Mouse (Mus musculus) monocyte, adult 2 months (primary cell): ENCODE measurements around the gene Grm8.
"Not testable (repeated sequence)": the region's sequence is repeated elsewhere in the genome, so short reads cannot be mapped to it uniquely, and the experiment has no call there.

ENCODE experiments used
- DNase-seq, 2 experiments: peaks; one replicate each; pipeline ENCODE4 v3.0.0; 2022; ENCODE audit warnings: low spot score in 2 of 2, low read depth in 1 of 2

Gene Grm8

DNA sequence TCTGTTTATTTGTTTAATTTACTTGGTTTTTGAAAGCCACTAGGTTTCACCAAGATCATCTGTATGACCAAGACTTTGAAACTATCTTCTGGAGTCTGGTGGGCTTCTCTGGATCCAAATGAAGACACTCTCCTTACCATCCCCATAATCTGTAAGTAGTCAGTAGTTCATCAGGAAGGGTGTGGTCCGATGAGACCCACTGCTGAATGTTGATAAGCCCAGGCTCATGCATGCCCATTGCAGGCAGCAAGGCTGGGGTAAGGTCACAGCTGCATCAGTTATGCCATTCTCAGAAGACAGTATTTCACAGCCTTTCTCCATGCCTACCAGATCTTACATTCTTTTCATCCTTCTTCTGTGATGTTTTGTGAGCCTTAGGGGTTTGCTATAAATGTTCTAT is 247.1 kb downstream of the Grm8 start:
- no peak for DNase-seq

DNA sequence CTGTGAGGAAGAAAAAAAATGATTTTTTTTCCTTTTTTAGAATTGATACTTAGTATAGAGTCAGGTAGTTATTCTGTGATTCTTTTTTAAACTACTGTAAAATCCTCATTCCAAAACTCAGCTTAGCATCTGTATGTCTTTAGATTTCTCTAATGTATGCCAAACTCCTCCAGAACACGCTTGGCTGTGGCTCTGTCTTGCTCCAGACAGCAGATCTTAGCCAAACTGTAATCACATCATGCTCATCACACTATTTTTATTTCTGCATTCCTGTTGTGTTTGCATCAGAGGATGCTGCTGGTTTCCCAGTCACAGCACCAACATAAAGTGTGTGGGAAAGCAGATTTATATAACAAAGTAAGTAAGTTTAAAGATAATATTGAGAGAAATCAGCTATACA is 249.2 kb downstream of the Grm8 start:
- no peak for DNase-seq

DNA sequence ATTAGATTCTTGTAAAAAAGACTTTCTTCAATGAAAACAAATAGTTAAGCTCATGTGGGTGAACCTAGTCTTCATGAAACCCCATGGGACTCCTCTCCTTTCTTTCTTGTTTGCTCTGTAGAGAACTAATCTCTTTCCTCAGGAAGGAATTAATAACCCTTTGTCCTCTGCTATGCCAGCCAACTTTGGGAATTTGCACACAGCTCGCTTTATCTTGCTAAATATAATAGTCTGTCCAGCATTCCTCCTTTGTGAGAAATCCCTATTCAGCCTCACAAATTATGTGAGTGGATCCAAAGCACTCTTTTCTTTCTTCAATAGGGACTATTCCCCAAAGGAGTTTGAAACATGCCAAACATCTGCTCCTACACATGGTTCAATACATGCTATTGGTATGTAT is 285.3 kb downstream of the Grm8 start:
- no peak for DNase-seq

DNA sequence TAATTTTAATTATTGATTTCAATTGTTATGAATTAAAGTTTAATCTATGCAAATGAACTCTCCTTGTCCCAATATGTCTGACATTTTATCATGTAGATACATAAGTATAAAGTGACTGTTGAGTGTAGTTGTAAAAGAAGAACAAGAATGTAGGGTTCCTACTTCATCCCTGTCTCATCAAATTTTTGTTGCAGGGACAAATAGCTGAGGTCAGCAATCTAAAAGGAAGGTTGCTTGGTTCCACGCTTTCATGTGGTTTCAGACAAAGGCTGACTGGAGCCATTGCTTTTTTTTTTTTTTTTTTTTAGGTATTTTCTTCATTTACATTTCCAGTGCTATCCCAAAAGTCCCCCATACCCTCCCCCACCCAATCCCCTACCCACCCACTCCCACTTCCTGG is 298.8 kb downstream of the Grm8 start:
- no peak for DNase-seq

DNA sequence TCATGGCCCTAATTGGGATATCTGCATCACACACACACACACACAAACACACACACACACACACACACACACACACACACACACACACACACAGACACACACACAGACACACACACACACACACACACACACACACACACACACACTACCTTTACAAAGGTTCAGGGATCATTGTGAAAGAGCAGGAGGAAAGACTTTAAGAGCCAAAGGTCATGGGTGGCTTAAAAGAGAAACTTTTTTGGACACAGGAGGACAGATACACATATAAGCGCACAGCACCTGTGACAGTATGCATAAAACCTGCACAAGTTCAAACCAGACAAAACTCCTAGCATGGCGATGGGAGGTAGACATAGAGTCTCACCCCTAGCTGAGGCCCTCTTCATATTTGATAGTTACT is 315.2 kb downstream of the Grm8 start:
- not testable (repeated sequence) for DNase-seq

DNA sequence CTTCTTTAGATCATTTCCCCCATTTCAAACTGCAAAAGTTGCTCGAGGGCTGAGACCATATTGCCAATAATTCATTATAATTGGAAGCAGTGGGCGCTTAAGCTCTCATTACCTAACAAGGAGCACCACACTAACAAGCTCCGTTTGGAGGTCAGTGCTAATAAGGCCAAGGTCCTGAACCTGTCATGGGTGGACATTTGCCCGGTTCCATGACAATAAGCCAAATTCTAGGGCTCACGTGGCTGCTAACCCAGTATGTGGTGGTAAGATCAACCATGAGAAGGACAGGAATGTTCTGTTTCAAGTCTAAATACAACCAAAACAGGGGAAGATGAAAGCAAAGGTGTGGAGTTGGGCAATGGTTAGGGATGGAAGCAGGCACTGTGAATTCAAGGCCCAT is 322.2 kb downstream of the Grm8 start:
- no peak for DNase-seq

DNA sequence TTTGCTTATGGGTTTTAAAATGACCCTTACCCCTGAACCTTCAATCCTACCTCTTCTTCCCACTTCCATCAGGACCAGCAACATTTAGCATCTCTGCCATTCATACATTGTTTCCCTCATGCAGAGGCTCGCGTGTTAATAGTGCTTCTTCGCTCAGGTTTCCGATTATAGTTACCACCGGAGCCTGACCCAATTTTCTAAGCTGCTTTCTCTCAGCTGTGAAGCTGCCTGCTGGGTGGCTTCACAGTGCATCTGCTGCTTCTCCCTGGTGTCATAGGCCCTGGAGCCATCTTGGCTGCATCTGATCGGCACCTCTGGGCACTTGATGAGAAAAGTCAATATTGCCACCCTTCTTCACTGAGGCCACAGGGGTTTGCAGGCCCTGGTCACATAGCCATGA is 325.0 kb downstream of the Grm8 start:
- DNase-seq = no peak

DNA sequence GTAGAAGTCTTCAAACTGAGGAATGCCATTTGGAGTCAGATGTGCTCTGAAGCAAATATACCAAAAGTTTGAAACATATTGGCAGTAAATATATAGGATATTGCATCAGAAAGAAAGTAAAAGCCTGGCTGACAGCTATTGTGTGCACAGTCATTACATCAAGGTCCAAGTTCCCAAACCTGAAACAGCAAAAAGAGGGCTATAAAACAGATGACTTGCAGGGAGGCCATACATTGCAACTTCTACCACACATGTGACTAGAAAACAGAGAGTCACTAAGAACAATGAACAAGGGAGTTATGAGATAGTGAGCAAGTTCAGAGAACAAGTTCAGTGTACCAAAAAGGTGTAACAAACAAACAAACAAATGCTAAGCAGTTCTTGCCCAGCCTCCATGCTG is 328.2 kb downstream of the Grm8 start:
- DNase-seq = no peak

DNA sequence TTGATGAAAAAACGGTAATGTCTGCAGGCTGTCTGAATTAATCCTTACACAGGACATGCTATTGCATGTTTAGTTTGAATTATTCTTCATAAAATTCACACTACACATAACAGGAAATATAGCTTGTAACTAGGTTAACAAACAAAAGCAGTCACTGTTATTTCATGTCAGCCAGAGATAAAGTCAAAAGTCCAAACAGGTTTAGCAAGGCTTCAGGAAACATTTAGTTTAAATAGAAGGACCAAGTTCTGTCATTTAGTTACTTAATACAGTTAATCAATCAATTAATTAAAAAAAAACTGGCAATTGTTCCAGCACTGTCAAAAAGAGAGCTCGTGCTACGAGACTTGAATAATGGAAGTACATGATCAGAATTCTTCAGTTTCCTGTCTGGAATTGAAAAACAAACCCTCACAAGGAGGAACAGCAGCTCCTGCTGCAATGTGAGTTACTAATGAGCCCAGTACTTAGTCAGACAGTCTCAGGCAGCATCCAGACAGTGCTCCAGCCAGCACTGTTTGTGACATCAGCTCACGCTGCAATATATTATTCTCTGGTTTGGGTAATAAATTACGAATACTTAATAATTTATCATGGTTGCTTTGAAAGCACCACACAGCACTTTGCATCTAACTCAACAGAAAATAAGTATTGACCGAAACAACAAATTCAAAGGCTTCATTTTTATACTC is 334.0 kb downstream of the Grm8 start:
- no peak for DNase-seq

DNA sequence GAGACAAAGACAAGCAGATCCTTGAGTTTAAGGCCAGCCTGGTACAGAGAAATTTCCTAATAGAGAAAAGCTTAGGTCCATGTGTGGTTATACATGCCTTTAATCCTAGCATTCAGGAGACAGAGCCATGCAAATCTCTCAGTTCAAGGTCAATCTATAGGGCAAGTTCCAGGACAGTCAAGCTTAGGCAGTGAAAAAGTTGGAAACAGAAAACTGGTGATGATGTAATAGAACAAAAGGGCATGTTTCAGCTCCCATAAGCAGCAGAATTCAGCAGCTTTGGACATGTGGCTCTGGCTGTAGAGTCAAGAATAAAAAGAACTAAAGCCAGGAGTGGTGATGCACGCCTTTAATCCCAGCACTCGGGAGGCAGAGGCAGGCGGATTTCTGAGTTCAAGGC is 336.2 kb downstream of the Grm8 start:
- DNase-seq = no peak

DNA sequence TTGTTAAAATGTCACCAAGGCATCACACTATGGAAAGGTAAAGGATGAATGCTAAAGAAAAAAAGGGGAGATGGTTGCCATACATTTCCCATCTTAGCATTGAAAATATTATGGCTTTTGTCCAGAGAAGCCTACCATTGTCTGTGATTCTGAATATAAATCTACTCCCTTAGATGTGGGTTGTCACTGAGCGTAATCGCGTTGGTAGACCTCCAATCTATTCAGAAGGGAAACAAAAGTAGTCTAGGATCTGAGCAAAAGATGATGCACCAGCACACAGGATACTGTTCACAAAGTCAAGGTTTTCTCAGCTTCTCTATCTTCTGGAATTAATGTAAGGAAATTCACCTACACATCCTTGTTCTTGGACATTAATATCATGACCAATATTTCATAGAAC is 345.4 kb downstream of the Grm8 start:
- no peak for DNase-seq

DNA sequence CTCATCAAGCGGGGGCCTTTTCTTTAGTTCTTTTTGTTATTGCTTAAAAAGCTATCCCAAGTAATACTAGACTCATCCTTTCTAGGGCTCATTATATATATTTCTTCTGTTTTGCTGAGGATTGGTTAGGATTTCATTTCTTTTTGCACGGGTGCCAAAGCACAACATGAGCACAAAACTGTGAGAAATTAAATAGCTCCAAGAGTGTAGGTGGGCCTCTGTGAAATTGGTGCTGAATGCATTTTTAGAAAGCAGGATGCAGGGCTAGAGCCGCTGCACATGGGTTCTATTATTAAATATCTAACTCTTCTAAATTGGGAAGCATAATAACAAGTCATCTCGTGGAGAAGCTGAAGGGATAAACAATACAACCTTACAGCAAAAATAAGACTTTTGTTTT is 345.8 kb downstream of the Grm8 start:
- DNase-seq = no peak

DNA sequence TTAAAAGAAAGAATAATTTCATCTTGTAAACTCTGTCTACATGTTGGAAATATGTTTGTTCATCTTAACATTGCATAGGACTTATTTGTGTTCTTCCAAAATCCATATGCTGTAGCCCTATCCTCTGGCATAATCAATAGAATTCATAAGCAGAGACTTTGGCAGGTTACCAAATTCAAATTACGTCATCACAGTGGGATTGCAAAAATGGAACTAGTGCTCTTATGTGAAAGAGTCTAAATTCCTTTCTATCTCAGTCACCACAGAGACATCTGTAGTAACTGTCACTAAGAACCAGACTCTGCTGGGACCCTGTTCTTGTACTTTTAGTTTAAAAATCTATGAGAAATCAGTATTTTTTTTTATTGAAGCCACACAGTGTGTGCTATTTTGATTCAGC is 352.7 kb downstream of the Grm8 start:
- no peak for DNase-seq

DNA sequence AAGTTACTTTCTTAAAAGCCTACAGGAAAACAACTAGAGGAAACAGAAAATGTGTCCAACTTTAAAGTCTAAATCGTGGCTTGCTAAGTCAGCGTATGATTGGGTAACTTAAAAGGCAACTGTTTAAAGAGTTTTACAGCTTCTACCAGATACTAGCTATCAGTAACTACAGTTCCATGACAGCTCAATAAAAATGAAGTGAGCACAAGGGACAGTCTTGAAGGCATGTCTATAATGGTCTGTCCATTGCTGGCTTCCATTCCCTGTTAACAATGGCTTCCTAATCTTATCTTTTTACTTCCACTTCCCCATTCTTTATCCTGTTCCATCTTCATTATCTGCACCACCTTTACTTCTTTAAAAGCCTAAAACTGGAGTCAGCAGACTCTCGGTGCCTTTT is 353.6 kb downstream of the Grm8 start:
- DNase-seq = no peak

DNA sequence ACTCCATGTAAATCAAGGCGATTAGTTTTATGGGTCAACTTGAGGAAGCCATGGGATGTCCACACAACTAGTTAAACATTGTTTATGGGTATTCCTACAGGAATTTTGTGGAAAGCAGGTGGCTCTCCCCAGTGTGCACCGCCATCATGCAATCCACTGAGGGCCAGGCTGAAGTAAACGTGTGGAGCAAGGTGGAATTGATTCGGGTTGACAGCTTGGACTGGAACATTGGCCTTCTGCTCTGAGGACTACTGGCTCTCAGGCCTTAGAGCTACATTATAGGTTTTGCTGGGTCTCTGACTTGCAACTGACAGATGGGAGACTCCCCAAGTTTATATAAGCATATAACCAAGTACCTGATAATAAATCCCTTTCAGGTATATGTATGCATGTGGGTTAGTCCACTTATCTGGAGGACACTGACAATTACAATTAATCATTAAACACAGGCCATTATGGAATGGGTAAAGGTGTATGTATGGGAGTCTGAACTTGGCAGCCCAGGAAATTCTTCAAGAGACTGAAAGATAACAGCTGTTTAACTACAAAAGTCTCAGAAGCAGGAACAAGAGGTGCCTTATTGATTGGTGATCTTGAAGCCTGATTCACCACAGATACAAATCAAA is 359.2 kb downstream of the Grm8 start:
- DNase-seq = no peak

DNA sequence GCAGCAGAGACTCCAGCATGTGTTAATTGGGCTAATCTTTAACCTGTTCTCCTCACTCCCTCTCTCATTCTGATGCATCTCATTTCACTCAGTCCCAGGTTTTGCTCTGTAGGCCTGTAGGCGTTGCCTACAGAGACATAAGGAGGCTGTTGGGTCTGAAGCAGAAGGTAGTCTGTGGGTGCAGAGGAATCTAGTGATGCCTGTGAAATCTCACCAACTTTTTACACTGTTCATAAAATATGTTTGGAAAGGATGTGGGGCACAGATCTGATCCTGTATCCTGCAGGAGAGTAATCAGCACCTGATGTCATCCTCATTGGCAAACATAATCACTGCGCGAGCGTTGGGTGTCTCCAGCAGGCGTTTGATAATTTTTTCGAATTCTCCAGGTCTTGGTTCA is 372.9 kb downstream of the Grm8 start:
- DNase-seq = no peak

DNA sequence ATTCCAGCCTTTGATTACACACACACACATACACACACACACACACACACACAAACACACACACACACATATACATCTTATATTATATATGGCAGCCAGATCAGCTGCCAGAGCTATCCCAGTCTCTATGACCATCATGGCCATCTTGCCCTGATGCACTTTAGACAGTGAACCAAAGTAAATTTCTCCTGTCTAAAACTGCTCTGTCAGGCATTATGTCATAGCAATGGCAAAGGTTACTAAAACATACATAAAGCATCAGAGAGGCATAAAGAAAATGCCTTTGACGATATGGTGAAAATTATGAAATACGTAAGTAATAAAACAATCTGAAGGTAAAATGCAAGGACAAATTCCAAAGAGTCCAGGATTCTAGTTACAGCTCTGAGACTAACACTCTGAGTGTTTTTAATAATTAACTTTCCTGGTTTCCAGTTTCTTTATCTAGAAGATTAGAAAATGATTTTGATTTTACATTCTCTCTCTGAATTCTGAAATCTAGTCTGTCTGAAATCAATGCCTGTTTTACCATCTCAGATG is 381.6 kb downstream of the Grm8 start:
- no peak for DNase-seq

DNA sequence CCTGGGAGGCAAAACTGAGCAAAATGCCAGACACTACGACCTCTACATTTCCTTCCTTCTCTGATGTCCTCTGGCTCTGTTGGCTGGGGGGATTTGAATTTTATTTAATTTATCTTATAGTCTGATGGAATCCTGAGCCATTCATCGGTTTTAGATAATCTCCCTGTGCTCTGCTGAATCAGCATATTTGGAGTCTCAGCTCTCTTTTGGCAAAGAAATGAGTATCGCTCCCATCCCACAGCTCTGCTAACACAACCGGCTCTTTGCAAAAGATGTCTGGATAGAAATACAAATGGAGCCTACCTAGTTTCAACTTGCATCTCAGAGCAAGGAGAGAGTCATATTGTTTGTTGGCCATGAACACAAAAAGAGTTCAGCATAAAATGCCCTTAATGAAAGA is 388.5 kb downstream of the Grm8 start:
- no peak for DNase-seq

DNA sequence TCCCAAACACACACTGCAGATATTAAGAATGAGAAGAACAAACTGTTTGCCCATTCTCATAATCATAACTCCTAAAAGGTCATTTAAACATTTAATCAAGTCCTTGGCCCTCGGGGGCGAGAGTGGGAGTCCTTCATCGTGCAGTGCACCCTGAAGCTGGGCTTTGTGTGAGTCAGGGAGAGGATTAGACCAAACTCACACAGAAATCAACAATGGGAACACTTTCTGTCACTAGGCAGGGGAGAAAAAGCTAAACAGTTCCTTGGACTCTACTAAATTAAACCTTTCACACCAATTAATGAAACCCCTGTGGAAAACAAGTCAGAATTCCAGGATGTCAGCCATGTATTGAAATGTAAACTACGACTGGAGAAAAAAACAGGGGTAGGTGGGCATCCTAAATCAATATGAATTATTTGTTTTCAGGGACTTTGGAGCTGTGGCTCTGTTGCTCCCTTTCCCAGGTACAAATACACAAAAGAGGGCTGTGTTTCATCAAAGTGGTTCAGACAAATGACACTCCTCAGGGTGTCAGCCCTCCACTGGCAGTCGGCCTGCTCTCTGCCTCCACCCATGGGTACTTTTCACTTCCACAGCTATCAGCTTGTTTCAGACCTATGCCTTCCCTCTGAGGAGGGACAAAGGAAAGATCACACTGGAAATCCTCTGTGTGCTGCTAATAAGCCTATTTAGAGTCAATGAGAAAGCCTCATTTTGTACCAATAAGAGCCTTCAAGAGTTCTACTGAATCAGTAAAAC is 389.1 kb downstream of the Grm8 start:
- no peak for DNase-seq

DNA sequence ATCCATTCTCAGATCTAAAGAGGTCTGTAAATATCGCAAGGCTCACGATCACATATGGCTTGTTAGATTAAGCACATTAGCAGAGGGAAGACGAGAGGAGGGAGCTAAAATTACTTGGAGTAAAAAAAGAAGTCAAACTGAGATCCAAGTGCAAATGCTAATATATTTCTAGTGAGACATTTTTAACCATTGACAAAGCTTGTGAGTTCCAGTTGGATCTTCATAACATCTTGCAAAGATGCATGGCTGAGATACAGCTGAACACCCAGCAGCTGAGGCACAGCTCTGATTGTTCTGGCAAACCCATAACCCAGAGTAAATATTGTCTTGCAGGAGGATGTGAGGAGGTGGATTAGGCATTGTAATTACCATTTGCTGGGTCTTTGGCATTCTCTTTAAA is 445.6 kb downstream of the Grm8 start:
- DNase-seq = no peak

DNA sequence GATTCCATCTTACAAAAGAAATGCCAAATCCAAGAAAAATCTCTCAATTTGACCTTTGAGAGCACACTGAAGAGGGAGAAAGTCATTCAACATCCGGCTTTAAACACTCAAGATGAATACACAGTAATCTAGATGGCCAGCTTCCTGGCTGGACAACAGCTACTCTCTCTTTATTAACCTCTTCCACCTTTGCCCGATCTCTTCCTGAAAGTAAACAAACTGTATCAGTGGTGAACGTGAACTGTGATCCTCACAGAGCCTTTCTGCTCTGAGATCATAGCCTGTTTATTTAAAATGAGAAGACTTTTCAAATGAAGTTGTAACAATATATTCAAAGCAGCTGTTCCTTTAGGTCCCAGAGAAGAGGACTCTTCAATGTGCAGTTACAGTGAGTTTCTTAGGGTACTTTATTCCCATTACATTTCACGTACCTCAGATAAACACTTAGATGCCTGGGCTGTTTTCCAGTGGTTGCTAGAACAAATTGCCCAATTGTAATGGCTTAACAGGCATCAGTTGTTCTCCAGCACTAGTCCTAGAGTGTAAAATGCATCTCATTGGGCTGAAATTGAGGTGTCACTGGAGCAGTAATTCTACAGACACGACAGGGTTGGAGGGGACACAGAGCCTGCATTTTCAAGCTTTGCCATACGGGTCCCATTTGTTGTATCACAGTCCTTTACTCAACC is 473.1 kb downstream of the Grm8 start:
- DNase-seq = no peak

DNA sequence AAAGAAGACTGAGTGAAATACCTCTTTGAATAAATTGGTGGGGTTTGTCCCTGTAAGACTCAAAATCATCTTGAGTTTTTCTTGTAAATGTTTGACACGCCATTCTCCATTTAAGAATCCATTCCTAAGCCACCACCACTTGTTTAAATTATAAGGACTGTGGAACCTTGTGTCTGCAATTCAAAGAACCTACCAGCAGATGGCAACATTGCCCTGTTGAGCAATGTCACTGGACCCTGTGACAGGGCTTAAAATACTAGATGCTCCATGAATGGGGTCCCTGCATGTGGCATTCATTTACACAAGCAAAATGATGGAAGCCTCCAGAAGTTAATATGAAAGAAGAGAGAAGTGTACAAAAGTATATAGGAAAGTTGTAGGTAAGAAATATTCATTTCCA is 477.5 kb downstream of the Grm8 start:
- DNase-seq = no peak
